In genomic region chr8:87504441-87504840, GRCm38 (mm10) we compare ENCODE assay signal across 31 mouse cellular contexts. TPM values are rescaled to one million over a fixed set of nuclear protein-coding genes. Genes with fewer than 3 reads are reported as not detected.
"Had no signal": no experiment of that assay in that cellular context is flagged by ENCODE, and none has a peak within 500 bp of the region (broad histone marks: within the 10 kb centered on the region; RNA-seq: fewer than 3 reads in every experiment).

No protein-coding gene starts in this region.

- ATAC-seq: midbrain, embryonic 13.5 days; midbrain, embryonic 16.5 days had no signal

- H3K27me3 ChIP-seq: liver, embryonic 13.5 days; midbrain, embryonic 13.5 days; stomach, embryonic 15.5 days had no signal

- H3K36me3 ChIP-seq: liver, embryonic 13.5 days; midbrain, embryonic 10.5 days; midbrain, embryonic 13.5 days; stomach, embryonic 15.5 days had no signal

- DNase-seq: kidney, adult 2 months; kidney, postnatal 25 days; layer of hippocampus, adult 9-11 months; liver, embryonic 13.5 days; lung, adult 2 months; lung, postnatal 14 days; retina, postnatal 1 day; right cerebral cortex, postnatal 25 days; spleen, adult 18-20 months; thymus, postnatal 36 days had no signal

- H3K4me3 ChIP-seq: layer of hippocampus, adult 2 months; liver, embryonic 13.5 days; midbrain, embryonic 10.5 days; midbrain, embryonic 13.5 days; stomach, embryonic 15.5 days had no signal

- H3K4me2 ChIP-seq: liver, embryonic 13.5 days; midbrain, embryonic 13.5 days; stomach, embryonic 15.5 days had no signal

RNA-seq across cellular contexts. Expression of gene Cbln1, which starts 32.0 kb away (rescaled TPM):
- total RNA-seq: liver, adult 2 months; monocyte, adult 5-6 weeks; neutrophil, adult 5-6 weeks had no signal
- polyA plus RNA-seq: liver, adult 2 months; liver, embryonic 16.5 days; lung, adult 2 months; lung, embryonic 16.5 days; macrophage had no signal

RNA-seq across cellular contexts. Expression of gene 4933402J07Rik, which starts 59.2 kb away (rescaled TPM):
- total RNA-seq: layer of hippocampus, adult 2 months; layer of hippocampus, postnatal 25 days; left cerebral cortex, adult 18-20 months; left cerebral cortex, postnatal 36 days; liver, adult 2 months; megakaryocyte, adult 5-6 weeks; monocyte, adult 5-6 weeks; neutrophil, adult 5-6 weeks had no signal
- polyA plus RNA-seq: kidney, adult 2 months; kidney, embryonic 14.5 days; kidney, postnatal 0 days; large intestine, adult 2 months; limb, embryonic 11.5 days; limb, embryonic 14.5 days; liver, adult 2 months; liver, embryonic 13.5 days; liver, embryonic 16.5 days; lung, adult 2 months; lung, embryonic 16.5 days; macrophage; midbrain, embryonic 10.5 days; midbrain, embryonic 13.5 days; midbrain, embryonic 16.5 days; neural tube, embryonic 11.5 days; stomach, embryonic 15.5 days had no signal
